Mouse (Mus musculus): ENCODE measurements around the gene Myrfl.

Myrfl gene

DNA sequence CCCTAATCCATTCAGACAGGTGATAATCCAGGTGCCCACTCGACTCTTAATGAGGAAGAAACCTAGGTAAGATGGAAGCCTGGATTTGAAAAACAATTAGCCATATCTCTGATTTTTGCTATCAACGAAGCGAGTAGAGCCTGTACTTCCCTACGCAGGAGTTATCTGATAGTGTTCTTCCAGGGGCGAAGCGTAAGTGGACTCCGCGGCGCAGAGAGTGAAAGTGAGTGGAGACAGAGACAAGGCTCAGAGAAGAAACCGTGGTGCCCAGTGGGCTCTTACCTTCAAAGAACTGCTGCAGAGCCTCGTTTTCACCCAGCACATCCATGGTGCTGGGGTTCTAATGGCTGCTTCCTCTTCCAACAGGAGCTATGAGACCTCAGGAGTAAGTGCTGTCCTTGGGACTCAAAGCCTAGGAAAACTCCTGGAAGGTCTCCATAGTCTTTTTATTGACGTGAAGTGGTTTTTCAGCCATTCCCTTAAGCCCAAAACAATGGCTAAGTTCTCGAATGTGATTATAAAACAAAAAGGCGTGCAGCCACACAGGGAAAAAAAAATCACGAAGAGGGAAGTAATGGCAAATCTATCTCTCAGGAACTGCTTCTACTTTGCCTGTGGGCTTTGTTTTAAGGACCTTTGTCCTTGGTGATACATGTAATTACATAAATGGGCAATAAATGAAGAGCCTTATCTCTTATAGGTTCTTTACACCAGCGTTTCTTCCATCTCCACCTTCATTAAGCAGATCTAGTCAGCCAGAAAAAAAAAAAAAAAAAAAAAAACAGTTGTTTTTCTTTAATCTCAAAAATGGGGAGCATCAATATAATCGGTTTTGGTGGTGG, at the start of gene Myrfl:
TSS of gene Myrfl (minus strand) at position 584 of the 842 bp plus-strand sequence.
- no peak for DNase-seq (ENCODE audit: low spot score in 2 of 2)

DNA sequence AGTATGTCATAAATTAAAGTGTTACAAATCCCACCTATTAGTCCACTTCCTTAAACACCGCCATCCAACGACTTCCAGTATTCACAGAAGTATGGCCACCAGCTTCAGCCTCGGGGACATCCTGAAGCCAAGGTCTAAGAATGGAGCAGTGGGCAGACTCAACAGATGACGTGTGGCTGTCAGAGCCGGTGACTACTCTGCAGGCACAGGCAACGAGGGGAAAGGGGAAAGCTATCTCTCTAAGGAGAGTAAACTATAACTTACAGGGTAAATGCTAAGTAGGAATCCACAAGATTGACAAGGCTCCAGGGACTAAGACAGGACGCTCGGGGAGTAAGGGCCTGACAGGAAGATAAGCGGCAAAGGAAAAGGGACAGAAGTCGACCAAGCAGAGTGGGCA, 48.2 kb upstream of the Myrfl start:
- no peak for DNase-seq (ENCODE audit: low spot score in 2 of 2)

DNA sequence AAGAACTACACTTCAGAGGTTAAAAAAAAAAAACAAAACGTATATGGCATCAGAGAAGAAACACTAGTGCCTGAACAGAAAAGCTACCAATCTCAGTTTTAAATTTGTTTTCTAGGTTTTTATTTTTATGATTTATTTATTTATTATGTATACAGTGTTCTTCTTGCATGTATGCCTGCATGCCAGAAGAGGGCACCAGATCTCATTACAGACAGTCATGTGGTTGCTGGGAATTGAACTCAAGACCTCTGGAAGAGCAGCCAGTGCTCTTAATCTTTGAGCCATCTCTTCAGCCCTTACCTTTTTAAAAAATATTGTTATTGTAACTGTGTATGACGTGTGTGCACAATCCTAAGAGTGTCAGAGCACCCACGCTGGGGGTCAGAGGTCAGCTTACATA, 47.4 kb upstream of the Myrfl start:
- DNase-seq (ENCODE audit: low spot score in 2 of 2): no peak

DNA sequence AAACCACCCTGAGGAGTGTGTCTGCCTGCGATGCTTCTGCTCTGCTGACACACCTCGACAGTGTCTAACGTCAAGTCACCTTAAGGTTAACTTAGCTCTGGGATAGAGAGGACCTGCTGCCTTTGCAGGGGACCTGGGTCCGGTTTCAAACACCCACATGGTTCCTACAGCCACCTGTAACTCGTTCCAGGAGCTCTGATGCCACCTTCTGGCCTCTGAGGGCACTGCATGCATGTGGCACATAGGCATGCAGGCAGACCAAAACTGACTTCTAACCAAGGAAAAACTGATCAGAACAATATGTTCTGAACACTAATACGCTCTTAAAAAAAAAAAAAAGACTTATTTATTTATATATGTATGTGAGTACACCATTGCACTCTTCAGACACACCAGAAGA, 46.3 kb upstream of the Myrfl start:
- no peak for DNase-seq (ENCODE audit: low spot score in 2 of 2)

DNA sequence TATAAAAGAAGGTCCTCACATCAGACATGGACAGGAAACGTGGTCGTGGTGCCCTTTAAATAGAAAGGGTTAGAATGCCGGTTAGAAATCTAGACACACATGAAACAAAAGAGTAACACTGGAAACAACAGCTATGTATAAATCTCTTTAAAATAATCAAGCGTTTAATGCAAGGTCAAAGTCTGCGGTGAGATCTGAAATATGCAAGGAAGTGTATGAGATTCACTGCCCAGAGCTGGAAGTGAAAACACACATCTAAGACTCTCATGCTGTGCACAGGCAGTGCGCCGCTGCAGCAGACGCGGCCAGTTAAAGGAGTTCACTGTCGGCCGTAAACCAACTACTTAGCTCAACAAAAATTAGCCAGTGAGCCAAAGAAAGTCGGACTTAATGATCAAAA, 38.3 kb upstream of the Myrfl start:
- no peak for DNase-seq (ENCODE audit: low spot score in 2 of 2)

DNA sequence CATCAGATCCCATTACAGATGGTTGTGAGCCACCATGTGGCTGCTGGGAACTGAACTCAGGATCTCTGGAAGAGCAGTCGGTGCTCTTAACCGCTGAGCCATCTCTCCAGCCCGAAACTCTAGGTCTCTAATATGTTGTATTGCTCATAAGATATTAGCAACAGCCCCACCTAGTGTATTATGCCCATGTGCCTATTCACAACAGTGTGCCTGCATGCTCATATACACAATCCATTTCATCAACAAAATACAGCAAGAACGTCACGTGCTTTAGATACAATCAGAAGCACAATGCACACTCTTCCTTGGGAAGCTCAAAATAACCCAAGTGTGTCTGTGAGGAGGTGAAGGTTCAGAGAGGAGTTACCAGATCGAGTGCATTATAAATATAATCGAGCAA, 37.1 kb upstream of the Myrfl start:
- DNase-seq (ENCODE audit: low spot score in 2 of 2): no peak

DNA sequence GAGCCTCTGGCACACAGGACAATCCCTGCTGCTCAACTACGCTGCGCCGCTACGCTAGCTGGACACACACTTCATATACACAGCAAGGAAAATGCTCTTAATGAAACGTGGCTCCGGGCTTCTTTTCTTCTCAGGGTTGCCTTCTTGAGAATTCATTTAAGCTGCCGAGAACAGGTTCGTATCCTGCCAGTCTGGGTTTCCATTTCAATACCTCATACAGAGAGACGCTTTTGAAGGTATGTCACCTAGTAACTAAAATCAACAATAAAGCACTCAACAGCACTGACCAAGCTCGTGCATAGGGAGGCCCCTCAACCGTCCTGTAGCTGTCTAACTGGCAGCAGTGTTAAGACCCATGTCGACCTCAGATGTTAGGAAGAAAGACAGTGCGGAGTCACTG, 35.7 kb upstream of the Myrfl start:
- DNase-seq (ENCODE audit: low spot score in 2 of 2): no peak

DNA sequence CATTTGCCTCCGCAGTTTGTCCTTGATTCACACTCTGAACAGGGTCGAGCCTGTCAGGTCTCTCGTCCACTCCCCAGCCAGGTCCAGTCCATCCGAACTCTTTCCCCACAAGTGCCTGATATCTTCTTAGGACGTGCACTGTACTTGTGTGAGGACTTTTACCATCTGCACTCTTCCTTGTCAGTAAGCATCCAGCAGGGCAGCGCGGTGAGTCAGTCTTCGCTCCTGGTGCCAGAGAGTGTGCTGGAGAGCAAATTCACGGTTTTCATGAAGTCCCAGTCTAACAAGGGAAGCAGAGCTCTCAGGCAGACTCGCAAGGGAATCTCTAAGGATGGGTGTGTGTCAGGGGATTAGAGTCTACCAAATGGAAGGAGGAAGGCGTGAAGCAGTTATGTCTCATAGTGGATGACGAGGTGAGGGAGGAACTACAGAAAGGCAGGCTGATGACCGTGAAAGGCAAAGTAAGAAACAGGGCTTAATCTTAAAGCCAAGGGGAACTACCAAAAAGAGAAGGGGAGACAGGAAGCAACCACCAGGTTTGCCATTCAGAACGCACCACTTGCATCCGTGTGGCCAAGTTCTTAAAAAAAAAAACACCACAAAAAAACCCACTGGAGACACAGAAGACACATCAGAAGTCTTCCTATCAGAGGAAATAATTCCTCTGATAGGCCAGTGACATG, 34.9 kb upstream of the Myrfl start:
- no peak for DNase-seq (ENCODE audit: low spot score in 2 of 2)

DNA sequence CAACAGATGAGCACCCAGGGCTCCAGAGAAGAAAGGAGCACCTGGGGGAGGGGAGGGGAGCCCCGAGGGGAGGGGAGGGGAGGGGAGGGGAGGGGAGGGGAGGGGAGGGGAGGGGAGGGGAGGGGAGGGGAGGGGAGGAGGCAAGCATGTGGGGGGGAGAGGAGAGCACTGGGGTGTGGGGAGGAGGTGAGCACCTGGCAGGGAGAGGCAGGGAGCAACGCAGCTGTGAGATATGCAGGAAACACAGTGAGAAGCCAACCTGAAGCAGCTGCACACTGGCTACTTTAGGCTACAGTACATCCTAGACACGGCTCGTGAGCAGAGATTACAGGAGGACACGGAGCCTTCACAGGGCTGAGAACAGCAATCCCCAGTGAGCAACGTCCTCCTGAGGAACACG, 34.2 kb upstream of the Myrfl start:
- DNase-seq (ENCODE audit: low spot score in 2 of 2): no peak

DNA sequence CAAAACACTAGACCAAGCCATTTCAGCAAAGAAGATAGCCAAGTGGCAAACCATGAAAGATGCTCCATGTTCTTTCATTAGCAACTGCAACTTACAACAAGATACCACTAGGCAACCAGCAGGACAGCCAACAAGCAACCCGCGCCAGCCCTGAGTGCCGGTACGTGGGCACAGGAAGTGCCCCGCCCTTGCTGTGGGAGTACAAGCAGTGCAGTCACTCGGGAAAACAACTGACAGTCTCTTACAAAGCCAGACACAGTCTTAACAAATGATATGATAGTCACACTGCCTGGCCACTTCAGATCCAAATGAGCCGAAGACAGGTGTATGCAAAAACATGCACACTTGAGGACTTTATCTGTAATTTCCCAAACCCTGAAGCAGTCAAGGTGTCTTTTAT, 33.8 kb upstream of the Myrfl start:
- DNase-seq (ENCODE audit: low spot score in 2 of 2): no peak

DNA sequence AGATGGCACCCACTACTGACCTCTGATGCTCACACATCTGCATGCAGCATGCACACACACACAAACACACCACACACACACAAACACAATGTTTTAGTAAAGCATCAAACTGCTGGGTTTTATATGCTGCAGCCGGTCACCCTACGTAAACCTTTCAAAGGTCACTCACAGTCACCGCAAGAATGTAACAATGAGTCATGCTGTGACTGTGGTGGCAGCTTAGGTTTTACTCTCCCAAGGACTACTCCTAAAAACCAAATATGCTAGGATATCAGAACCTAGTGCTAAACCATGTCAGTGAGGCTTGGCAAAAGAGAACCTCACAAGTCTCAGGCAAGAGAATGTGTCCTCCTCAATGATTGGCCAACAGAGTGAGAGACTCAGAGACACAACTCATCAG, 32.1 kb upstream of the Myrfl start:
- DNase-seq (ENCODE audit: low spot score in 2 of 2): no peak

DNA sequence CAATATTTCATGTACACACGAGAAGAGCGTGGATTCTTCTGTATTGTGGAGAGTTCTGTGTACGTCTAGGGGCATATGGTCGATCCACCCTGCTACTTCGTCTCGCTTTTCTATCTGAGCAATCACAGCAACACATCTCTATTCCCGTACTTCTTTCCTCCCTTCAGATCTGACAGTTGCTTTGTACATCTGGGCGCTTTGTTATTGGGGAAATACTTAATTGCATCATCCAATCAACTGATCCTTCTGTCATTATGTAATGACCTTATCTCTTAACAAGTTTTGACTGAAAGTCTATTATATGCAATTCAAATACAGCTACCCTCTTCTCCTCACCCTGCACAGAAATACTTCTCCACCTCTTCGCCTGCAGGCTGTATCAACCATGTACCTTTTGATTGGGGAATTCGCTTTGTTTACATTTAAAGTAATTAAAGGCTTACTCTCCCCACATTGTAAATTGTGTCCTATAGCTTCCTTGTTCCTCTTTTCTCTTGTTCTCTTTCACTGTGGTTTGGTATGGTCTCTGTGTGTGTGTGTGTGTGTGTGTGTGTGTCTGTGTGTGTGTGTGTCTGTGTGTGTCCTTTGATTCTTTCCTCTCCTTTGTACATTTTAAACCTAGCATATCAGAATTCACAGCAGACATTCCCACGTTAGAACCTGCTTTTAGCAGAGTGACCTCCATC, 29.9 kb upstream of the Myrfl start:
- DNase-seq (ENCODE audit: low spot score in 2 of 2): no peak

DNA sequence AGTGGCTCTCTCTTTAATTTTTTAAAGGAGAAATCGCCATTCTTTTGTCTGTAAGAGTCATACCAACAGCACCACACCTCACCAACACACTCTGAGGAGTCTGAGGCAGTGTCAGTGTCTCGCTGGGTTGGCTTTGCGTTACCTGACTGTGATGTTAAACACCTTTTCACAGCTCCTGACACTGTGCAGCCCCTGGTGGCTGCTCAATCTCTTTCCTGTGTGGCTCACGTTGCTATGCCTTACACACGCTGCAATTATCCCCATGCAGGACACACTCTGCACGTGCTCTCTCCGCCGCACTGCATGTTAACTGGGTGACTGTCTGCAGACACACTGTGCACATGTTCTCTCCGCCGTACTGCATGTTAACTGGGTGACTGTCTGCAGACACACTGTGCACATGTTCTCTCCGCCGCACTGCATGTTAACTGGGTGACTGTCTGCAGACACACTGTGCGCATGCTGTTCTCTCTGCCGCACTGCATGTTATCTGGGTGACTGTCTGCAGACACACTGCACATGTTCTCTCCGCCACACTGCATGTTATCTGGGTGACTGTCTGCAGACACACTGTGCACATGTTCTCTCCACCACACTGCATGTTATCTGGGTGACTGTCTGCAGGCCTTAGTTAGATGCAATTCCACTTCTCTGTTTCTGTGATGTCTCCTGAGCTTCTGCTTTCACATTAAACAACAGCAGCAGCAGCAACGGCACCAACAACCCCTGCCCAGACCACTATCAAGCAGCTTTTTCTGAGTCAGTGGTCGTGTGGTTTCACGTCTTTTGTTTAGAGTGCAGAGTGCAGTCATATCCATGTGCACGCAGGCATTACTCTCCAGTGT, 27.2 kb upstream of the Myrfl start:
- no peak for DNase-seq (ENCODE audit: low spot score in 2 of 2)

DNA sequence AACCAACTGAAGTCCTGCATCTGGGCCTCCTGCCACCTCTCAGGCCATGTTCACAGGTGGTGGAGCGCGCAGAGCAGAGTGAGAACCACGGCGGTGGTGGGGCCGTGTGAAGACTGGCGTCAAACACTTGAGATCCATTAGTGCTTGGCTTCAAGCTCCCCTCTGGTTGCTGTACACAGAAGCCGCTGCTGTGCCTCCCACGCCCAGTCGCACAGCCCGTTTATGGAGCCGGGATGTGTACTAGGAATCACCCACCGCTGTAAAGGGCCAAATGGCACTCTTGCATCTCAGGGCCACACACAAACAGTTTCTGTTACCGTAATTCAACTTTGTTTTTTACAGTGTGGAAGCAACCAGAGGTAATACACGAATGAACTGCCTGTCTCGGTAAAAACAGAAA, 25.4 kb upstream of the Myrfl start:
- DNase-seq (ENCODE audit: low spot score in 2 of 2): peak in 1 of 2 experiments; percentile 36

DNA sequence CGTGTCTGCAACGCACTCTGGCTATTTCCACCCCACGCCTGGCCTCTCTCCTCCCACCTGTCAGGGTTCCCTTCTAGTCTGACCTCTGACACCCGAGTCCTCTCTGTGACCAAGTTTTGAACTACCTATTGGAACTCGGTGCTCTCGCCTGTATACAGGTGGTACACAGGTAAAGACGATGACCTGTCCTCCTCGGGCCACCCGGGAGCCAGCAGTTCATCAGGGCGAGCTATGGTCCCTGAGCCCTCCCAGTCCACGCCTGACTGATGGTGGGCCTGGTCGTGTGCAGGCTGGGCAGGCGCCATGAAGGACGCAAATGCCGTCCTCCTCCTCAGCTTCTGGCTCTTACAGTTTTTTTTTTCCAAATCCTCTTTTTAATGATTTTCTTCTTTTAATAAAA, 24.7 kb upstream of the Myrfl start:
- DNase-seq (ENCODE audit: low spot score in 2 of 2): peak in 1 of 2 experiments; percentile 52

DNA sequence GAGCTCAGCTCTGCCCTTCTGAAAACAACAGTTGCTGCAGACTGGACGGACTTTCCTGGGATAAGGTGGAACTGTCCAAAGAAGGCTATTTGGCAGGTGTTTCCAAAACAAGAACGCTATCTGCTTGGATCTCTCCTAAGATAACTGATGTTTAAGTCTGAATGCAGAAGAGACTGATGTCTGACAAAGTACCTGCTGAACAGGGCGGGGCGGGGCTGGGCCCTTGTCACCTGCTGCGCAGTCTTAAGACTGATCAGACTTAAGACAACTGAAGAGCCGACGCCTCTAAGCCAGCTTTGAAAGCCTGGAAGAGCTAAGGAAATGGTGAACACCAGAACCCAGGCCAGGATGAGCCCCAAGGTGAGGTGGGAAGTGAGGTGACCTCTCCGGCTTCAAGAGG, 23.9 kb upstream of the Myrfl start:
- peak in 1 of 2 experiments; percentile 51 for DNase-seq (ENCODE audit: low spot score in 2 of 2)

DNA sequence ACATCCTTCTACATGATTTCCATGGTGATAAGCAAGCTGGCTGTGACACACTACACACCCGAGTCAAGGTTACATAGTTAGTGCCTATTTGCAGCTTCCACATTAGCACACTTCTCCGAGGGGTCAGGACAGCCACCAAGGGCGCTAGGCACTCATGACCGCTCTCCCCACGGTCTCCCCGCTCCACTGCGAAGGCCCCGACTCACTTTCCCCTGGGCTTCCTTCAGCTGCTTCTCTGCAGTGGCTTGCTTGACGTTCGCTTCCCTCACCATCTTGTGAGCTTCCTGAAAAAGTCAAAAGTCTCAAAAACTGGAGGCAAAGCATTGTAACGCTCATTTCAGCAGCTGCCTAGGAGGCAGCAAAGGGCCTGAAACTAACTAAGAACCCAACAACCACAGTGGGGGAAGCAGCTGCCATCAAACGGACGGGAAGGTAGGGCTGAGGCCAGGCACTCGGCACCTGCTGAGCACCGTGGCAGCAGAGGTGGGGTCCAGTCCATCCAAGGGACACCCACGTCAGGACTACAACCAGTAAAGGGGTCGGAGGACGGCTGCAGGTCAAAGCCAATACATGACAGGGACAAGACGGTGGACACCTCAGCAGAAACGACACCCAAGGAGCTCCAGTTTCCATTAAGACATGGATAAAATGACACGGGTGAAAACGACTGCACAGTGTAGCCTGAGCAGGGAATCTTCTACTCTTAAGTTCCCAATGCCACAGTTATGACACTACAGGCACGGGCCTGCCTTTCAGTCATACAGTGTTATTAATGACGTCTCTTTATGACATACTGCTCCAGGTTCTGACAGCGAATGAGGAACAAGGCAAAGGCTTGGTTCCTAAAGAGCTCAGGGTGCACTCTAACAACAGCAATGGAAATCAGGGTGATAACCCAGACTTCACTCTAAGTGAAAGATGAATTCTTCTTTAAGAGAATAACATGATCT, 22.9 kb upstream of the Myrfl start:
- DNase-seq (ENCODE audit: low spot score in 2 of 2): peak in 1 of 2 experiments; percentile 52

DNA sequence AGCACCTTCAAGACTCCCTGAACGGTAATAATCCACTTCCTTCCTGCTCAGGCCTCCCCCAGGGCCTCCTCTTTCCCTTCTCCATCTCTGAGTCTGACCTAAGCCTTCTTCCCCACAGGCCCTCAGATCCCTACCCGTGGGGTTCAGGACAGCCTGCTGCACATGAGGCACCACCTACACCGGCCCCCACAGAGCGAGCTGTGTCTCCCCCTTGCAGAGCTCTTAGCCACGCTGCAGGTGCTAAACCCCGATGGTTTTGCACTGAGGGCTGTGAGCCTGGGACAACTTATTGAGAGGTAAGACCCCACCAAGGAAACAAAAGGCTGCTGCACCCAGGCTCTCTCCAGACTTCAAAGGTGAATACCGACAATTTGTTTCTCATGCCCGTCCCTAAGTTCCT, 19.9 kb upstream of the Myrfl start:
- DNase-seq (ENCODE audit: low spot score in 2 of 2): no peak

DNA sequence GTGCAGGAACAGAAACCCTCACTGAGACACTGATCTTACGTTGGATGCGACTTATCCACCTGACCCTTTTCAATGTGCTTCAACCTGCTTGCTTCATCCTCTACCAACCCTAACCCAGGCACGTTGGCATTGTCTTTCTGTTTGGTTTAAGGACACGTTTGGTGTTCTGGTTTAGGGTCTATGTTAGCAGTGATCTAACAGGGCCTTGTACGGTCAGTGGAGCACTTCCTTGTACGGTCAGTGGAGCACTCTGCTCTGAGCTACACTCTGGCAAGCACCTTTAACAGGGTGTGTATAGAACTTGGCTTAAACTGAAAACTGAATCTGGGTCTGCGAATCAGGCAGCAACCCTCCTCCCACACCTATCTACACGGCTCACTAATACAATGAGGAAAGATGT, 18.6 kb upstream of the Myrfl start:
- no peak for DNase-seq (ENCODE audit: low spot score in 2 of 2)

DNA sequence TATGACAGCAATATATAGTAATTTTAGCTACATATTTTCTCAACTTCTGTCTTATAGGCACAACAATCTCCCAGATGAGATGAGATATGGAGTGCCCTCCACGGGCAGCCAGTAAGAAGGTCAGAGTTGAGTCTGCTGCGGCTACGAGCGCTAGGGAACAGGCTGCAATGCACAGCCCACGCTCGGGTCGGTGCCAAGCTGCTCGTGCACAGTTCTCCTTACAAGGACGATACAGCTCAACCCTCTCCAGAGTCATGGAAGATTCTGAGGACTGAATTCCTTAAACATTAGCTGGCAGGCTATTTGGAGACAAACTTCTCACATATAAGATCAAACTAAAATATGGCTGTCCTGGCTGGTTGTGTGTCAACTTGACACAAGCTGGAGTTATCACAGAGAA, 17.9 kb upstream of the Myrfl start:
- no peak for DNase-seq (ENCODE audit: low spot score in 2 of 2)
